Mouse (Mus musculus): ENCODE data around the gene Tubgcp2. TPM values are rescaled to one million over a fixed set of nuclear protein-coding genes. Genes with fewer than 3 reads are reported as not detected.

Tubgcp2 gene
- total RNA-seq, 1 experiment from 2014 or later = 38.0 TPM

GRCm38 (mm10) chr7:140054124-140054523, 17.7 kb upstream of the Tubgcp2 start:
- no peak for ATAC-seq (replicated peaks in 1 of 2; ENCODE audit: insufficient read depth in 1 of 2, low FRiP score in 2 of 2, low TSS enrichment in 1 of 2, low read depth in 1 of 2, poor library complexity in 2 of 2, severe bottlenecking in 2 of 2)

- peak; percentile 36 to 40; a peak in 2 of 4 replicates for ATAC-seq (replicated peaks in 1 of 2; ENCODE audit: insufficient read depth in 1 of 2, low FRiP score in 2 of 2, low TSS enrichment in 1 of 2, low read depth in 1 of 2, poor library complexity in 2 of 2, severe bottlenecking in 2 of 2)
These were observed 12.7 kb upstream of the Tubgcp2 start for GRCm38 (mm10) chr7:140049115-140049689.

GRCm38 (mm10) chr7:140048361-140049114, 12.1 kb upstream of the Tubgcp2 start, which contains the start of gene Msx3:
TSS of gene Msx3 (minus strand) at chr7:140049089.
- peak in 1 of 2 experiments; percentile 10; a peak in 1 of 4 replicates for ATAC-seq (replicated peaks in 1 of 2; ENCODE audit: insufficient read depth in 1 of 2, low FRiP score in 2 of 2, low TSS enrichment in 1 of 2, low read depth in 1 of 2, poor library complexity in 2 of 2, severe bottlenecking in 2 of 2)

GRCm38 (mm10) chr7:140047811-140048311, 11.4 kb upstream of the Tubgcp2 start:
- peak; percentile 11 to 17; a peak in 1 of 4 replicates for ATAC-seq (replicated peaks in 1 of 2; ENCODE audit: insufficient read depth in 1 of 2, low FRiP score in 2 of 2, low TSS enrichment in 1 of 2, low read depth in 1 of 2, poor library complexity in 2 of 2, severe bottlenecking in 2 of 2)

- no peak for ATAC-seq (replicated peaks in 1 of 2; ENCODE audit: insufficient read depth in 1 of 2, low FRiP score in 2 of 2, low TSS enrichment in 1 of 2, low read depth in 1 of 2, poor library complexity in 2 of 2, severe bottlenecking in 2 of 2)
These were observed 9.1 kb upstream of the Tubgcp2 start for GRCm38 (mm10) chr7:140045546-140045945.

- ATAC-seq (replicated peaks in 1 of 2; ENCODE audit: insufficient read depth in 1 of 2, low FRiP score in 2 of 2, low TSS enrichment in 1 of 2, low read depth in 1 of 2, poor library complexity in 2 of 2, severe bottlenecking in 2 of 2) = no peak
These were observed 6.3 kb upstream of the Tubgcp2 start for GRCm38 (mm10) chr7:140042728-140043127.

- no peak for ATAC-seq (replicated peaks in 1 of 2; ENCODE audit: insufficient read depth in 1 of 2, low FRiP score in 2 of 2, low TSS enrichment in 1 of 2, low read depth in 1 of 2, poor library complexity in 2 of 2, severe bottlenecking in 2 of 2)
These were observed 694 bp upstream of the Tubgcp2 start for GRCm38 (mm10) chr7:140037171-140037555.

- no peak for ATAC-seq (replicated peaks in 1 of 2; ENCODE audit: insufficient read depth in 1 of 2, low FRiP score in 2 of 2, low TSS enrichment in 1 of 2, low read depth in 1 of 2, poor library complexity in 2 of 2, severe bottlenecking in 2 of 2)
These were observed 1.0 kb downstream of the Tubgcp2 start for GRCm38 (mm10) chr7:140035456-140035855.

- no peak for ATAC-seq (replicated peaks in 1 of 2; ENCODE audit: insufficient read depth in 1 of 2, low FRiP score in 2 of 2, low TSS enrichment in 1 of 2, low read depth in 1 of 2, poor library complexity in 2 of 2, severe bottlenecking in 2 of 2)
These were observed 3.1 kb downstream of the Tubgcp2 start for GRCm38 (mm10) chr7:140033386-140033785.

GRCm38 (mm10) chr7:140032366-140032765, 4.1 kb downstream of the Tubgcp2 start:
- ATAC-seq (replicated peaks in 1 of 2; ENCODE audit: insufficient read depth in 1 of 2, low FRiP score in 2 of 2, low TSS enrichment in 1 of 2, low read depth in 1 of 2, poor library complexity in 2 of 2, severe bottlenecking in 2 of 2) = no peak

- no peak for ATAC-seq (replicated peaks in 1 of 2; ENCODE audit: insufficient read depth in 1 of 2, low FRiP score in 2 of 2, low TSS enrichment in 1 of 2, low read depth in 1 of 2, poor library complexity in 2 of 2, severe bottlenecking in 2 of 2)
These were observed 4.7 kb downstream of the Tubgcp2 start for GRCm38 (mm10) chr7:140031771-140032170.

- ATAC-seq (replicated peaks in 1 of 2; ENCODE audit: insufficient read depth in 1 of 2, low FRiP score in 2 of 2, low TSS enrichment in 1 of 2, low read depth in 1 of 2, poor library complexity in 2 of 2, severe bottlenecking in 2 of 2) = no peak
These were observed 25.1 kb downstream of the Tubgcp2 start for GRCm38 (mm10) chr7:140011336-140011735.

- ATAC-seq (replicated peaks in 1 of 2; ENCODE audit: insufficient read depth in 1 of 2, low FRiP score in 2 of 2, low TSS enrichment in 1 of 2, low read depth in 1 of 2, poor library complexity in 2 of 2, severe bottlenecking in 2 of 2) = no peak
These were observed 28.7 kb downstream of the Tubgcp2 start for GRCm38 (mm10) chr7:140007781-140008180.

- ATAC-seq (replicated peaks in 1 of 2; ENCODE audit: insufficient read depth in 1 of 2, low FRiP score in 2 of 2, low TSS enrichment in 1 of 2, low read depth in 1 of 2, poor library complexity in 2 of 2, severe bottlenecking in 2 of 2) = no peak; a peak in 1 of 4 replicates
These were observed 29.4 kb downstream of the Tubgcp2 start for GRCm38 (mm10) chr7:140006861-140007611.

- no peak for ATAC-seq (replicated peaks in 1 of 2; ENCODE audit: insufficient read depth in 1 of 2, low FRiP score in 2 of 2, low TSS enrichment in 1 of 2, low read depth in 1 of 2, poor library complexity in 2 of 2, severe bottlenecking in 2 of 2)
These were observed 31.8 kb downstream of the Tubgcp2 start for GRCm38 (mm10) chr7:140004666-140005065.

GRCm38 (mm10) chr7:140001086-140001740, 35.3 kb downstream of the Tubgcp2 start:
- ATAC-seq (replicated peaks in 1 of 2; ENCODE audit: insufficient read depth in 1 of 2, low FRiP score in 2 of 2, low TSS enrichment in 1 of 2, low read depth in 1 of 2, poor library complexity in 2 of 2, severe bottlenecking in 2 of 2) = no peak

GRCm38 (mm10) chr7:139998691-139999350, 37.6 kb downstream of the Tubgcp2 start:
- no peak for ATAC-seq (replicated peaks in 1 of 2; ENCODE audit: insufficient read depth in 1 of 2, low FRiP score in 2 of 2, low TSS enrichment in 1 of 2, low read depth in 1 of 2, poor library complexity in 2 of 2, severe bottlenecking in 2 of 2)
